Mouse (Mus musculus): ENCODE measurements around the gene Gimap4. TPM values are rescaled to one million over a fixed set of nuclear protein-coding genes. Genes with fewer than 3 reads are reported as not detected.
"Not testable (repeated sequence)": the region's sequence is repeated elsewhere in the genome, so short reads cannot be mapped to it uniquely, and the experiment has no call there.

Gimap4 gene
- total and polyA plus RNA-seq, 3 experiments = 0.12 to 0.25 TPM; not detected in 1

GRCm38 (mm10) chr6:48681472-48682090 lies 2.8 kb upstream of the Gimap4 start:
- no peak for DNase-seq (ENCODE audit: low read depth, low spot score)
- Histone ChIP-seq H3K27me3 (ENCODE audit: control insufficient read depth in 1 of 2, insufficient read depth in 2 of 2, low read length in 2 of 2) (no peaks in the 10 kb centered on the region), H3K27ac (ENCODE audit: control insufficient read depth, low read depth, low read length) (no peak overlapping the region)

DNA sequence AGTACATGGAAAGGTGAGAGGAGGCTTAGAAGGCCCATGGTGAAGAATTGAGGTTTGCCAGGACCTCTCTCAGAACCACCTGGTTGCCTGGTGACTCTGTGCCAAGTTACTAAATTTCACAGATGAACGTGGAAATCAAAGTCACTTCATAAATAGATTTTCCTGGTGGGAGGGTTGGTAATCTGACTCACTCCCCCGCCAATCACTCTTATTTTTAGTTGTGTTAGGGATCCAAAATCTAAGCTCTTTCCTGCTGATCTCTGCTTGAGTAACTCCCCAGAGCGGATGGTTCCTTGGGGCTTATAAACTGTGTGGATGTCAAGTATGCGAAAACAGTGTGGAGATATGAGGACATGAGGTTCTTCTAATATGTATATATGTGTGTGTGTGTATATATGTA lies 2.1 kb upstream of the Gimap4 start:
- no peak overlapping the region for H3K27ac ChIP-seq (ENCODE audit: control insufficient read depth, low read depth, low read length)
- no peaks in the 10 kb centered on the region for H3K4me1 ChIP-seq (ENCODE audit: control insufficient read depth in 1 of 2, insufficient read depth in 2 of 2, low read length in 2 of 2)
- H3K79me2 ChIP-seq (ENCODE audit: control insufficient read depth, insufficient read depth, low read length, poor library complexity) = no peaks in the 10 kb centered on the region
- TF ChIP-seq MYB (IDR thresholded peaks at IDR 0.05; ENCODE audit: low read depth, low read length) (no peak), ZMIZ1 (IDR thresholded peaks at IDR 0.05; ENCODE audit: low read depth, low read length) (no peak), NELFE (IDR thresholded peaks at IDR 0.05; ENCODE audit: low read depth, low read length) (no peak), POLR2AphosphoS2 (IDR thresholded peaks at IDR 0.05; ENCODE audit: low read length) (no peak), JUND (IDR thresholded peaks at IDR 0.05; ENCODE audit: low read depth, low read length) (no peak), GATA1 (IDR thresholded peaks at IDR 0.05; ENCODE audit: low read depth, low read length) (no peak), ZKSCAN1 (IDR thresholded peaks at IDR 0.05; ENCODE audit: low read depth, low read length) (no peak), RCOR1 (IDR thresholded peaks at IDR 0.05; ENCODE audit: low read depth, low read length) (no peak), USF2 (IDR thresholded peaks at IDR 0.05; ENCODE audit: borderline replicate concordance in 1 of 2, insufficient read depth in 1 of 2, low read depth in 1 of 2, low read length in 2 of 2) (no peak), CHD1 (IDR thresholded peaks at IDR 0.05; ENCODE audit: low read depth, low read length) (no peak), TBP (IDR thresholded peaks at IDR 0.05; ENCODE audit: low read depth, low read length) (no peak), EP300 (IDR thresholded peaks at IDR 0.05; ENCODE audit: low read depth in 1 of 2, low read length in 2 of 2) (no peak), ETS1 (IDR thresholded peaks at IDR 0.05; ENCODE audit: low read depth, low read length) (no peak), KAT2A (conservative IDR thresholded peaks at IDR 0.05; ENCODE audit: low read depth, low read length) (no peak), RAD21 (IDR thresholded peaks at IDR 0.05; ENCODE audit: low read depth, low read length) (no peak), NRF1 (IDR thresholded peaks at IDR 0.05; ENCODE audit: insufficient read depth, low read depth, low read length, poor library complexity, severe bottlenecking) (no peak)
- no peak overlapping the region for H3K4me3 ChIP-seq (ENCODE audit: control insufficient read depth in 1 of 2, insufficient read depth in 1 of 2, low read depth in 2 of 2, low read length in 2 of 2)
- no peaks in the 10 kb centered on the region for H3K9me3 ChIP-seq (replicated peaks; ENCODE audit: insufficient read depth, low read length)
- no peaks in the 10 kb centered on the region for H3K27me3 ChIP-seq (ENCODE audit: control insufficient read depth in 1 of 2, insufficient read depth in 2 of 2, low read length in 2 of 2)
- no peak for DNase-seq (ENCODE audit: low read depth, low spot score)
- no peaks in the 10 kb centered on the region for H3K36me3 ChIP-seq (ENCODE audit: control insufficient read depth in 1 of 2, insufficient read depth in 2 of 2, low read length in 2 of 2)
- H3K9ac ChIP-seq (ENCODE audit: control insufficient read depth, low read depth, low read length, poor library complexity, severe bottlenecking) = no peak overlapping the region

More at GRCm38 (mm10) chr6:48681472-48682090, 2.8 kb upstream of the Gimap4 start:
- H3K9me3 ChIP-seq (replicated peaks; ENCODE audit: insufficient read depth, low read length) = no peaks in the 10 kb centered on the region
- no peaks in the 10 kb centered on the region; a peak in 1 of 4 replicates for H3K36me3 ChIP-seq (ENCODE audit: control insufficient read depth in 1 of 2, insufficient read depth in 2 of 2, low read length in 2 of 2)
- no peaks in the 10 kb centered on the region for H3K4me1 ChIP-seq (ENCODE audit: control insufficient read depth in 1 of 2, insufficient read depth in 2 of 2, low read length in 2 of 2)
- no peak overlapping the region for H3K9ac ChIP-seq (ENCODE audit: control insufficient read depth, low read depth, low read length, poor library complexity, severe bottlenecking)
- no peak overlapping the region for H3K4me3 ChIP-seq (ENCODE audit: control insufficient read depth in 1 of 2, insufficient read depth in 1 of 2, low read depth in 2 of 2, low read length in 2 of 2)
- TF ChIP-seq SIN3A (IDR thresholded peaks at IDR 0.05; ENCODE audit: low read length) = no peak
- no peak for TF ChIP-seq RAD21 (IDR thresholded peaks at IDR 0.05; ENCODE audit: low read depth, low read length)
- TF ChIP-seq ZKSCAN1 (IDR thresholded peaks at IDR 0.05; ENCODE audit: low read depth, low read length) = no peak
- TF ChIP-seq KAT2A (conservative IDR thresholded peaks at IDR 0.05; ENCODE audit: low read depth, low read length) = no peak
- no peak for TF ChIP-seq TBP (IDR thresholded peaks at IDR 0.05; ENCODE audit: low read depth, low read length)
- TF ChIP-seq JUND (IDR thresholded peaks at IDR 0.05; ENCODE audit: low read depth, low read length) = no peak
- TF ChIP-seq TAL1 (IDR thresholded peaks at IDR 0.05; ENCODE audit: low read length) = no peak
- TF ChIP-seq HCFC1 (IDR thresholded peaks at IDR 0.05; ENCODE audit: low read depth, low read length) = no peak
- no peak for TF ChIP-seq MAX (IDR thresholded peaks at IDR 0.05; ENCODE audit: low read length)
- no peak for TF ChIP-seq ETS1 (IDR thresholded peaks at IDR 0.05; ENCODE audit: low read depth, low read length)
- no peak for TF ChIP-seq POLR2AphosphoS5 (IDR thresholded peaks at IDR 0.05; ENCODE audit: borderline replicate concordance, low read depth, low read length)
- TF ChIP-seq MAFK (IDR thresholded peaks at IDR 0.05; ENCODE audit: borderline replicate concordance, low read depth, low read length) = no peak
- no peak for TF ChIP-seq MEF2A (IDR thresholded peaks at IDR 0.05; ENCODE audit: extremely low read depth, insufficient replicate concordance, low read depth, low read length, poor library complexity, severe bottlenecking)
- TF ChIP-seq MXI1 (IDR thresholded peaks at IDR 0.05; ENCODE audit: low read depth, low read length) = no peak
- TF ChIP-seq ZC3H11A (IDR thresholded peaks at IDR 0.05; ENCODE audit: low read depth, low read length) = no peak
- H3K79me2 ChIP-seq (ENCODE audit: control insufficient read depth, insufficient read depth, low read length, poor library complexity) = no peaks in the 10 kb centered on the region

GRCm38 (mm10) chr6:48683263-48683821 lies 1.0 kb upstream of the Gimap4 start:
- not testable (repeated sequence) for H3K27ac ChIP-seq (ENCODE audit: control insufficient read depth, low read depth, low read length); DNase-seq (ENCODE audit: low read depth, low spot score)

More at GRCm38 (mm10) chr6:48683263-48683821, 1.0 kb upstream of the Gimap4 start:
- not testable (repeated sequence) for H3K9ac ChIP-seq (ENCODE audit: control insufficient read depth, low read depth, low read length, poor library complexity, severe bottlenecking); H3K9me3 ChIP-seq (replicated peaks; ENCODE audit: insufficient read depth, low read length); H3K4me3 ChIP-seq (ENCODE audit: control insufficient read depth in 1 of 2, insufficient read depth in 1 of 2, low read depth in 2 of 2, low read length in 2 of 2); H3K79me2 ChIP-seq (ENCODE audit: control insufficient read depth, insufficient read depth, low read length, poor library complexity); H3K4me1 ChIP-seq (ENCODE audit: control insufficient read depth in 1 of 2, insufficient read depth in 2 of 2, low read length in 2 of 2); H3K36me3 ChIP-seq (ENCODE audit: control insufficient read depth in 1 of 2, insufficient read depth in 2 of 2, low read length in 2 of 2); H3K27me3 ChIP-seq (ENCODE audit: control insufficient read depth in 1 of 2, insufficient read depth in 2 of 2, low read length in 2 of 2)

Data from MEL (cell line).